Mouse (Mus musculus): Measurements from ENCODE around the gene Samsn1. TPM values are rescaled to one million over a fixed set of nuclear protein-coding genes. Genes with fewer than 3 reads are reported as not detected.

The Samsn1 gene
- polyA plus RNA-seq, 1 experiment from 2014 or later: 17.7 TPM

DNA sequence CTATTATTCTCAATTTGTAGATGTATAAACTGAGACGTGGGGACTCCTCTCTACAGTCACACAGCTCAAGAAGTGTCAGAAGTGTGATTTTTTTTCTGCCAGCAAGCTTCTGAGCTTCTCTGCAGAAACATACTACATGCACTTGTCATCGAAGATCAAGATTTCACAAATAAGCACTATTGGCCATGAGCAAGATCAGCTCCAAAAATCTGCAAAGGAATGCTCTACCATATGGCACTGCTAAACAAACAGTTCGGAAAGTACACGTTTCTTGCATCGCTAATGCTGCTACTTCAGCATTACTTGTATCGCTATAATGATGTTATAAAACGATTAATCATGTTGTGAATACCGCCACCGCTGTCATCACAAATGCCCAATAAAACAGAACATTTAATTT is 22.0 kb downstream of the Samsn1 start:
- H3K27me3 ChIP-seq (replicated peaks): no peaks in the 10 kb centered on the region
- no peak overlapping the region for H3K4me2 ChIP-seq
- no peak for ATAC-seq
- H3K9ac ChIP-seq: no peak overlapping the region
- H3K4me1 ChIP-seq: peaks cover 29% of the 10 kb centered on the region
- H3K9me3 ChIP-seq (replicated peaks): no peaks in the 10 kb centered on the region
- 88% methylated on average over 9 of the region's 9 CpGs for WGBS (ENCODE audit: insufficient replicate concordance)
- no peak overlapping the region for H3K27ac ChIP-seq
- no peak overlapping the region for H3K4me3 ChIP-seq
- H3K36me3 ChIP-seq: no peaks in the 10 kb centered on the region

DNA sequence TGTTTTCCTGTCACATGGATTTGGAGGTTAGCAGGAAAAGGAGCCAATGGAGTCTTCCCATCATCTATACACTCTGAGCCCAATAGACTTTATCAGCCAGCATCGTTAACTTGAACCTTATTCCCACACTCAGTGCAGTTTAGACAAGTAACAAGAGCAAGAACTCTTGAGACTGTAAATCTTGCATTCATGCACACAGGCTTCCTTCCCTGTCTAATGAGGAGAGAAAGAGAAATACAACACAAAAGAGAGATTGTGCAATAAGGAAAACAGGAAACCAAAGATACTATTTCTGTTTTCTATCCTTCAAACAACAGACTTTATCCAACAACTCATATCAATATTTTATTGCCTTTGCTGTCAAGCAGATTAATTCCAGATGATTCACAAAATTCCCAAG is 31.9 kb downstream of the Samsn1 start:
- Histone ChIP-seq H3K36me3 (no peaks in the 10 kb centered on the region), H3K4me1 (no peaks in the 10 kb centered on the region), H3K27me3 (replicated peaks) (no peaks in the 10 kb centered on the region), H3K4me2 (no peak overlapping the region), H3K4me3 (no peak overlapping the region), H3K27ac (no peak overlapping the region), H3K9ac (no peak overlapping the region), H3K9me3 (replicated peaks) (no peaks in the 10 kb centered on the region)
- WGBS (ENCODE audit: insufficient replicate concordance): 39% methylated on average over 1 of the region's 1 CpGs
- ATAC-seq: no peak

- Histone ChIP-seq H3K4me3 (no peak overlapping the region), H3K9ac (no peak overlapping the region), H3K36me3 (no peaks in the 10 kb centered on the region), H3K4me2 (no peak overlapping the region), H3K27me3 (replicated peaks) (no peaks in the 10 kb centered on the region), H3K9me3 (replicated peaks) (no peaks in the 10 kb centered on the region), H3K4me1 (peaks cover 16% of the 10 kb centered on the region), H3K27ac (no peak overlapping the region)
- WGBS (ENCODE audit: insufficient replicate concordance): 57% methylated on average over 1 of the region's 1 CpGs
- ATAC-seq: no peak
Observed at GRCm38 (mm10) chr16:75983831-75984230, 38.2 kb downstream of the Samsn1 start.

- no peaks in the 10 kb centered on the region for H3K9me3 ChIP-seq (replicated peaks)
- no peaks in the 10 kb centered on the region for H3K36me3 ChIP-seq
- H3K27ac ChIP-seq: no peak overlapping the region
- H3K9ac ChIP-seq: no peak overlapping the region
- H3K27me3 ChIP-seq (replicated peaks): no peaks in the 10 kb centered on the region
- no peak overlapping the region for H3K4me3 ChIP-seq
- ATAC-seq: no peak
- H3K4me1 ChIP-seq: peaks cover 21% of the 10 kb centered on the region
- H3K4me2 ChIP-seq: no peak overlapping the region
Observed at GRCm38 (mm10) chr16:75979381-75979780, 42.7 kb downstream of the Samsn1 start.

GRCm38 (mm10) chr16:75977798-75978197 is 44.3 kb downstream of the Samsn1 start:
- Histone ChIP-seq H3K9ac (no peak overlapping the region), H3K36me3 (no peaks in the 10 kb centered on the region), H3K4me1 (peaks cover 21% of the 10 kb centered on the region), H3K27me3 (replicated peaks) (no peaks in the 10 kb centered on the region), H3K4me3 (no peak overlapping the region), H3K4me2 (no peak overlapping the region), H3K9me3 (replicated peaks) (no peaks in the 10 kb centered on the region), H3K27ac (no peak overlapping the region)
- no peak for ATAC-seq
- WGBS (ENCODE audit: insufficient replicate concordance): 78% methylated on average over 5 of the region's 5 CpGs

- Histone ChIP-seq H3K36me3 (no peaks in the 10 kb centered on the region), H3K27me3 (replicated peaks) (no peaks in the 10 kb centered on the region), H3K4me1 (peaks cover 21% of the 10 kb centered on the region), H3K9me3 (replicated peaks) (no peaks in the 10 kb centered on the region), H3K27ac (no peak overlapping the region), H3K4me3 (no peak overlapping the region), H3K9ac (no peak overlapping the region), H3K4me2 (no peak overlapping the region)
- no peak for ATAC-seq
- WGBS (ENCODE audit: insufficient replicate concordance): 78% methylated on average over 11 of the region's 11 CpGs
Observed at GRCm38 (mm10) chr16:75975682-75976332, 46.3 kb downstream of the Samsn1 start.

DNA sequence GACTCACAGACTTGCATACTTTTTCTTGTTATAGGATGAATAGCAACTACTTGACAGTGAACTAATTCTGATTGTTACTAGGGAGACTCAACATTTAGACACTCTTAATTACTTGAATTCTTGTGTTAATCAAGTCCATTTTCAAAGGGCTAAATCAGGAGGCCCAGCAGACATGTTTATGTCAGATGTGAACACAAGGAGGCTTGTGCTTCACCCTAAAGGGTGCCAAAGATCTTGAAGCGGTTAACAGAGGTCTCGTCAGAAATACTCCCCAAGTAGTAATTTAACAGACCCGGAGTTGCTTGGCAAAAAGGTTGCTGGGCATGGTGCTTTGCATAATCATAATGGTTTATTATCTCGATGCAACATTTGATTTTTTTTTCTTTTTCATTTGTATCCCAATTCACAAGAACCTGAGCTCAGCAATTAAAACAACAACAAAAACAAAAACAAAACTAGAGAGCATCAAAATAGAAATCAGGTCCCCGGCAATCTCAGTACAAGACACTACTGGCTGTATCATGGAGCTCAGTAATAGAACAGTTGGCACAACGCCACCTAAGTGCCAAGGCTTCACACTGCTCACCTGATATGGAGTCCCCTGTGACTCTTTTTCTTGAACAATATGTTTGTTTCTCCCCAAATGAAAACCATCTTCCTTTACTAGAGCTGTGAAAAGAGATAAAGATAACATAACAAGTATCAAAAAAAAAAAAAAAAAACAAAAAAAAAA is 51.6 kb downstream of the Samsn1 start:
- WGBS (ENCODE audit: insufficient replicate concordance): 76% methylated on average over 6 of the region's 6 CpGs
- H3K4me2 ChIP-seq: no peak overlapping the region
- no peak overlapping the region for H3K4me3 ChIP-seq
- no peaks in the 10 kb centered on the region for H3K36me3 ChIP-seq
- H3K9me3 ChIP-seq (replicated peaks): no peaks in the 10 kb centered on the region
- no peak overlapping the region for H3K27ac ChIP-seq
- H3K27me3 ChIP-seq (replicated peaks): no peaks in the 10 kb centered on the region
- ATAC-seq: no peak
- no peak overlapping the region for H3K9ac ChIP-seq
- no peaks in the 10 kb centered on the region for H3K4me1 ChIP-seq

DNA sequence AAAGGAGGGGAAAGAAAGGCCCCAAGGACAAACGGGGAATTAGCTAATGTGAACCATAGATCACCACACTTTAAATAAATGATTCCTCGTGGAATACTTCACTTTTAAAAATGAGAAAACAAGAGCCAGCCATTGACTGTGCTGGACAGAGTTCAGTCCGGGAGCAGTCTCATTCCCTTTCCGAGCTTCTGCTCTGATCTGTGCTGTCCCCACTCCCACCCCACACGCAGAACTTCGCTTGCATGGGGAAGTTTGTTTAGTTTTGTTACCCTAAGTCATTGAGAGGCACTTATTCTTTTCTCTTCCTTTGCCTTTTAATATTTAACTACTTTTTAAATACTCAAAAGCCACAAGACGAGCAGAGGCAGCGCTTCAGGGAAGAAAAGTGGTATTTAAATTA is 60.1 kb downstream of the Samsn1 start:
- WGBS (ENCODE audit: insufficient replicate concordance): 65% methylated on average over 8 of the region's 8 CpGs
- no peaks in the 10 kb centered on the region for H3K27me3 ChIP-seq (replicated peaks)
- no peak overlapping the region for H3K27ac ChIP-seq
- H3K4me3 ChIP-seq: no peak overlapping the region
- ATAC-seq: no peak
- H3K36me3 ChIP-seq: no peaks in the 10 kb centered on the region
- no peak overlapping the region for H3K9ac ChIP-seq
- H3K4me1 ChIP-seq: no peaks in the 10 kb centered on the region
- H3K9me3 ChIP-seq (replicated peaks): no peaks in the 10 kb centered on the region
- H3K4me2 ChIP-seq: no peak overlapping the region

DNA sequence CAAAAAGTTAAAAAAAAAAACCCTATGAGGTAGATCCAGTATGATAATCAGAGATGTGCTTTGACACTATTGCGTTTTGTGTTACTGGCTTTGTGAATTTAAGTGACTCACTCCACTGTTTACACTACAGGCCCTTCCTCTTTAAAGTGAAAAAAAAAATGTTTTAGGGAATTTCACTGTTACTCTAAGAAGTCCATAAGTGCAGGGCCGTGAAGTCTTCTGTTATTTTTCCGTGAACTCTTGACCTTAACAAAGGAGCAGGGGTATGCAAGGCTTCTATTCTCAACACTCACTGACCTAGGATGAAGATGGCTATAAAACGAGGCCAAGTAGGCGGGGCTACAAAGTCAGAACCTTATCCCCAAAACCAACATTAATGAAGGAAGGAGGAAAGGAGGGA is 60.6 kb downstream of the Samsn1 start:
- H3K4me2 ChIP-seq: no peak overlapping the region
- no peaks in the 10 kb centered on the region for H3K9me3 ChIP-seq (replicated peaks)
- no peaks in the 10 kb centered on the region for H3K4me1 ChIP-seq
- whole genome bisulfite sequencing (ENCODE audit: insufficient replicate concordance): 64% methylated on average over 5 of the region's 5 CpGs
- H3K27me3 ChIP-seq (replicated peaks): no peaks in the 10 kb centered on the region
- H3K36me3 ChIP-seq: no peaks in the 10 kb centered on the region
- no peak overlapping the region for H3K9ac ChIP-seq
- H3K4me3 ChIP-seq: no peak overlapping the region
- no peak overlapping the region for H3K27ac ChIP-seq
- ATAC-seq: no peak

DNA sequence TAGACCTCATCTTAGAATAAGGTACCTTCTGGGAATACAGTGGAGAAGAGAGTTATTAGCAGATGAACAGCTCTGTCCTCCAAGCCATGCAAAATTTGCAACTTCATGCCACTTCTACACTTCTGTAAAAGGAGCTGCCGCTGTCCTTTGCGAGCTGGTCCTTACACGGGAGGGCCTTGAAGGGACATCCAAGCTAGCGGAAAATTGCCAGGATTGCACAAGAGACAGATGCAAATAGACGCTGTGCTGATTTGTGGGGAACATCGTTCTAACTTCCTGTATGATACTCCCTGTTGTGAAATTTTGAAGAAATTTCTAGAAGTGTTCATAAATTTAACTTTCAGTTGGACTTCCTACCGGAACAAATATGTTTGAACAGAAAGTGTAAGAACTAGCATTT is 61.0 kb downstream of the Samsn1 start:
- Histone ChIP-seq H3K4me3 (no peak overlapping the region), H3K36me3 (no peaks in the 10 kb centered on the region), H3K9me3 (replicated peaks) (no peaks in the 10 kb centered on the region), H3K27me3 (replicated peaks) (no peaks in the 10 kb centered on the region), H3K4me2 (no peak overlapping the region), H3K9ac (no peak overlapping the region), H3K4me1 (no peaks in the 10 kb centered on the region), H3K27ac (no peak overlapping the region)
- ATAC-seq: no peak
- WGBS (ENCODE audit: insufficient replicate concordance): 75% methylated on average over 7 of the region's 7 CpGs

- H3K4me2 ChIP-seq: no peak overlapping the region
- no peaks in the 10 kb centered on the region for H3K9me3 ChIP-seq (replicated peaks)
- no peaks in the 10 kb centered on the region for H3K4me1 ChIP-seq
- H3K9ac ChIP-seq: no peak overlapping the region
- H3K4me3 ChIP-seq: no peak overlapping the region
- H3K27ac ChIP-seq: no peak overlapping the region
- H3K27me3 ChIP-seq (replicated peaks): no peaks in the 10 kb centered on the region
- H3K36me3 ChIP-seq: no peaks in the 10 kb centered on the region
- ATAC-seq: no peak
Observed at GRCm38 (mm10) chr16:75933357-75933756, 88.7 kb downstream of the Samsn1 start.

GRCm38 (mm10) chr16:75930222-75930553 is 91.9 kb downstream of the Samsn1 start:
- Histone ChIP-seq H3K27me3 (replicated peaks) (no peaks in the 10 kb centered on the region), H3K4me1 (no peaks in the 10 kb centered on the region), H3K4me2 (no peak overlapping the region), H3K27ac (no peak overlapping the region), H3K9ac (no peak overlapping the region), H3K36me3 (no peaks in the 10 kb centered on the region), H3K4me3 (no peak overlapping the region), H3K9me3 (replicated peaks) (no peaks in the 10 kb centered on the region)
- ATAC-seq: no peak
- WGBS (ENCODE audit: insufficient replicate concordance): 69% methylated on average over 4 of the region's 4 CpGs

Data from liver, embryonic 12.5 days (tissue).